Mouse (Mus musculus) hindbrain, embryonic 13.5 days (tissue): ENCODE data around the gene Appbp2. TPM values are rescaled to one million over a fixed set of nuclear protein-coding genes. Genes with fewer than 3 reads are reported as not detected.
A peak's percentile ranks its signal among the peaks of the same experiment; 100 is the strongest.

ENCODE experiments used
- ATAC-seq: fragments of 200-750 bp; cut with Nextera tagmentation; 2 replicates; pipeline ENCODE4 v1.8.0; 2017; ENCODE audit warnings: moderate TSS enrichment; ENCODE audit not compliant: low FRiP score
- H3K27ac ChIP-seq: fragments of 300-500 bp; sonication (generic); 2 replicates; pipeline ENCODE4 v1.5.1; 2015; ENCODE audit warnings: inconsistent platforms, mild to moderate bottlenecking, moderate library complexity
- H3K27me3 ChIP-seq: fragments of 300-500 bp; sonication (generic); 2 replicates; pipeline ENCODE4 v1.6.1; 2015; ENCODE audit warnings: mild to moderate bottlenecking, inconsistent platforms
- H3K36me3 ChIP-seq: fragments of 300-500 bp; sonication (generic); 2 replicates; pipeline ENCODE4 v1.6.1; 2015; ENCODE audit warnings: mild to moderate bottlenecking, inconsistent platforms
- H3K4me1 ChIP-seq: fragments of 300-500 bp; sonication (generic); replicated peaks from 2 replicates; pipeline ENCODE4 v1.6.1; 2015; ENCODE audit warnings: inconsistent platforms
- H3K4me2 ChIP-seq: fragments of 300-500 bp; sonication (generic); 2 replicates; pipeline ENCODE4 v1.6.1; 2015; ENCODE audit warnings: inconsistent platforms, mild to moderate bottlenecking, moderate library complexity
- H3K4me3 ChIP-seq: fragments of 300-500 bp; sonication (generic); 2 replicates; pipeline ENCODE4 v1.5.1; 2015; ENCODE audit warnings: mild to moderate bottlenecking, inconsistent platforms
- H3K9ac ChIP-seq: fragments of 300-500 bp; sonication (generic); 2 replicates; pipeline ENCODE4 v1.6.1; 2015; ENCODE audit warnings: mild to moderate bottlenecking, inconsistent platforms
- H3K9me3 ChIP-seq: fragments of 300-500 bp; sonication (generic); 2 replicates; pipeline ENCODE4 v1.6.1; 2016; ENCODE audit warnings: inconsistent platforms
- WGBS: fragments of 180-500 bp; shearing (Covaris S2); methylation state at CpG from one replicate; pipeline ENCODE4 v1.1.7; 2015; 5-methylcytosine and 5-hydroxymethylcytosine counted together
- polyA plus RNA-seq: library from polyadenylated mRNA; unstranded; fragments of >200 nt; fragmentation: Nextera tagmentation; extraction: Ambion mirVana; gene quantifications from 2 replicates; pipeline ENCODE4 v1.2.1, GENCODE M21; 2015

Gene Appbp2
- polyA plus RNA-seq, result 44.0 and 46.3 TPM in 2 replicates

DNA sequence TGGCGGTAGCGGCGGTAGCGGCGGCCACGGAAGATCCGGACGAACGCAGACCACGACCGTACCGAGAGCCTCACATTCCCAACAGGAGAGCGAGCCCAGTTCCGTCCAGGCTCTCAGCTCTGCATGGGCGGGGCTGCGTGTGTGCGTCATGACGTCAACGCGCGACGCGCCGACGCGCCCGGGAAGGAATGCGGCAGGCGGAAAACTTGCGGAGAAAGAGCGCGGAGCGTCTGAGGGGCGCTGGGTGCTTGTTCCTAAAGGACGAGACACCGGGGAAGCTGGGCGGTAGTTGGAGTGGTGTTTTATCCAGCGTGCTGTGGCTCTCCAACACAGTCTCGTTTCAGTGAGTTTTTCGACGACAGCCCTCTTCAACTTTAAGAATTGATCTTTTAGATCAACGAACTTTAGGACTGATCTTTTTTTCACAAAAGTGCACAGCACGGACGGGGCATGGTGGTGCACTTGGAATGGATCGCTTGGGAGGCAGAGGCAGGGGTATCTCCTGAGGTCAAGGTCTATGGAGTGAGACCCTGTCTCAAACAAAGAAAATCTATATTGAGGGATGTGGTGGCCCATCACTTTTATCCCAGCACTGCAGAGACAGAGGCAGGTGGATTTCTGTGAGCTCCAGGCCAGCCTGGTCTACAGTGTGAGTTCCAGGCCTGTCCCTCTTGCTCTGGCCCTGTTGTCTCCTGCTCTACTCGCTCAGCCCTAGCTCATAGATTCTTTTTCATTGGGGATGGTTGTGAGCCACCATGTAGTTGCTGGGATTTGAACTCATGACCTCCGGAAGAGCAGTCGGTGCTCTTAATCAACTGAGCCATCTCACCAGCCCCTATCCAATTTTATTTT lies at the start of gene Appbp2:
Gene Appbp2 (minus strand): TSS at position 141 of the 852 bp plus-strand sequence.
- Histone ChIP-seq H3K9me3 (no peaks in the 10 kb centered on the region), H3K36me3 (peaks cover 6% of the 10 kb centered on the region; the same call in 1 of the 2 replicates), H3K4me3 (peak within 1 kb of the TSS; percentile 96), H3K27me3 (no peaks in the 10 kb centered on the region), H3K4me1 (peaks cover 27% of the 10 kb centered on the region), H3K4me2 (peak within 1 kb of the TSS; percentile 83), H3K27ac (peak within 1 kb of the TSS; percentile 99), H3K9ac (peak within 1 kb of the TSS; percentile 97)
- ATAC-seq, result peak; percentile 99
- WGBS, result 5% methylated on average over 48 of the region's 48 CpGs

DNA sequence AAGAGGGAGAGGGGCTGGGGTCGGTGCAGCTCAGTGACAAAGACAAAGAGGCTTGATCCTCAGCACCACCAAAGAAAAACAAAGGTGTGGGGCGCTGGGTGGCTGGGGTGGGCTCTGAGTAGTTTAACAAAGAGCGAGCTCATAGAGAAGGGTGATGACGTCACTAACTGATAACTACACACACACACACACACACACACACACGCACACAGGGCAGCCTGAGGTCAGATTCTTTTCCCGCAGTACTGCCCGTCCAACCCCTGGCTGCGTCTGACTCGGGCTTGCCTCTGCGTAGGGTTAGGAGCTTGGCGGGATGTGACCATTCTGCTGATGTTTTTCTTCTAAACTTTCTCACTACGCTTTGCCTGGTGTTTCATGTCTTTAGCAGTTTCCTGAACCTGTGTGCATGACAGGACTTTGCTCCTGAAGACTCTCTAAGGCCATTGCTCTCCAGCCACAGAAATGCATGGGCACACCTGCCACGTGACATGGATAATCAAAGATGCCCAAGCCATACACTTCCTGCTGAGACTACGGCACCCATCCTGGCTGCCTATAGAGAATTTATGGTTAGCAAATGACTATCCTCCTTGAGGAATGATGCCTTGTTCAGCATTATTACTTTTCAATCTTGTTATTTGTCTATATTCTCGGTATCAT lies 46.4 kb upstream of the Appbp2 start:
- H3K27me3 ChIP-seq, result no peaks in the 10 kb centered on the region
- H3K4me1 ChIP-seq, result no peaks in the 10 kb centered on the region
- no peak for ATAC-seq
- H3K9me3 ChIP-seq, result no peaks in the 10 kb centered on the region
- no peak overlapping the region for H3K27ac ChIP-seq
- no peak overlapping the region for H3K9ac ChIP-seq
- no peaks in the 10 kb centered on the region for H3K36me3 ChIP-seq
- no peak overlapping the region for H3K4me3 ChIP-seq
- H3K4me2 ChIP-seq, result no peak overlapping the region
- WGBS, result 80% methylated on average over 15 of the region's 15 CpGs

- no peak overlapping the region for H3K27ac ChIP-seq
- no peaks in the 10 kb centered on the region for H3K27me3 ChIP-seq
- no peak overlapping the region for H3K4me3 ChIP-seq
- no peaks in the 10 kb centered on the region for H3K9me3 ChIP-seq
- no peak overlapping the region for H3K9ac ChIP-seq
- no peak overlapping the region for H3K4me2 ChIP-seq
- no peak for ATAC-seq
- WGBS, result 84% methylated on average over 1 of the region's 1 CpGs
- no peaks in the 10 kb centered on the region for H3K4me1 ChIP-seq
- H3K36me3 ChIP-seq, result no peaks in the 10 kb centered on the region
Observed at GRCm38 (mm10) chr11:85278175-85278574, 43.2 kb upstream of the Appbp2 start.

DNA sequence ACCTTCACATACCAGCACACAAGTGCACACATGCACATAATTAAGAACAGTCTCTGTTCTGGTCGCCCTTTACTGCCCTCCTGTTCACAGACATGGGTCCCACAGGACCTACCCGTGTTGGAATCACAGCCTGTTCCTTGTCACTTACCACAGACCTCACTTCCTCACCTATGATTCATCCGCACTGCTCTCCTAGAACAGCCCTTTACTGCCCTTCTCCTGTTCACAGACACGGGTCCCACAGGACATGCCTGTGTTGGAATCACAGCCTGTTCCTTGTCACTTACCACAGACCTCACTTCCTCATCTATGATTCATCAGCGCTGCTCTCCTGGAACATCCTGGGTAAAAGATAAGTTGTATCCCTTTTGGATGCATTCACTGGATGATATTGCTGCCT lies 42.7 kb upstream of the Appbp2 start:
- no peak overlapping the region for H3K27ac ChIP-seq
- WGBS, result 80% methylated on average over 5 of the region's 5 CpGs
- no peaks in the 10 kb centered on the region for H3K4me1 ChIP-seq
- no peak overlapping the region for H3K4me3 ChIP-seq
- H3K9me3 ChIP-seq, result no peaks in the 10 kb centered on the region
- H3K4me2 ChIP-seq, result no peak overlapping the region
- no peaks in the 10 kb centered on the region for H3K27me3 ChIP-seq
- no peak for ATAC-seq
- H3K9ac ChIP-seq, result no peak overlapping the region
- no peaks in the 10 kb centered on the region for H3K36me3 ChIP-seq

DNA sequence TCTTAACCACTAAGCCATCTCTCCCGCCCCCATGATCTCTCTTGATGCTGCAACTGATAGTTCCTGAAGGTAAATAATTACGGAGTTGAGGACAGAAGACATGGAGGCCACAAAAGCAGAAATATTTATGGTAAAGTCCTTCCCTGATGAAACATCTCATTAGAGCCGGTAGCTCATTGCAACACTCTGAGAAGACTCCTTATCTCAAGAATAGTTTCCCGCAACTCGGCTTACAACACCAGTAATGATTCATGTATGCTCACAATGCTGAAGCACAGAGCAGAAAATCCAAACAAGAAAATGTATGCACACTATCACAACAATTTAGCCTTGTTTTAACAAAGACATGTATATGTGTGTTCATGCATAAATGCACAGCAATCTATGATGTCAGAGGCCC lies 40.2 kb upstream of the Appbp2 start:
- WGBS, result 93% methylated on average over 5 of the region's 5 CpGs
- no peak overlapping the region for H3K9ac ChIP-seq
- no peaks in the 10 kb centered on the region for H3K4me1 ChIP-seq
- no peak overlapping the region for H3K27ac ChIP-seq
- no peak for ATAC-seq
- H3K36me3 ChIP-seq, result no peaks in the 10 kb centered on the region
- H3K9me3 ChIP-seq, result no peaks in the 10 kb centered on the region
- H3K27me3 ChIP-seq, result no peaks in the 10 kb centered on the region
- no peak overlapping the region for H3K4me2 ChIP-seq
- no peak overlapping the region for H3K4me3 ChIP-seq

GRCm38 (mm10) chr11:85273299-85273698 lies 38.4 kb upstream of the Appbp2 start:
- H3K9me3 ChIP-seq, result no peaks in the 10 kb centered on the region
- H3K4me2 ChIP-seq, result no peak overlapping the region
- H3K4me3 ChIP-seq, result no peak overlapping the region
- no peaks in the 10 kb centered on the region for H3K4me1 ChIP-seq
- no peak overlapping the region for H3K27ac ChIP-seq
- H3K36me3 ChIP-seq, result no peaks in the 10 kb centered on the region
- no peak for ATAC-seq
- H3K27me3 ChIP-seq, result no peaks in the 10 kb centered on the region
- WGBS, result 74% methylated on average over 6 of the region's 6 CpGs
- no peak overlapping the region for H3K9ac ChIP-seq

DNA sequence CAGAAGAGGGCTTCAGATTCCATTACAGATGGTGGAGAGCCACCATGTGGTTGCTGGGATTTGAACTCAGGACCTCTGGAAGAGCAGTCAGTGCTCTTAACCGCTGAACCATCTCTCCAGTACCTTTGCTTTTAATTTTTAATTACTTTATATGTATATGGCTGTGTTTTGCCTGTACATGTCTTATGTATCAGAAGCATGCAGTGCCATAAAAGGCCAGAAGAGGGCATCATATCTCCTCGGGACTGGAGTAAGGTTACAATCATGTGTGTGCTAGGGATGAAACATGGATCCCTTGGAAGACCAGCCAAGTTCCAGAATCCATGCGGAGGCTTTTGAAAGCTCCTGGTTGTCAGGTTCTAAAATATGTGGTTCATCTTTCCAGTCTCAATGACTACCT lies 35.7 kb upstream of the Appbp2 start:
- no peak overlapping the region for H3K4me2 ChIP-seq
- 57% methylated on average over 3 of the region's 3 CpGs for WGBS
- ATAC-seq, result no peak
- H3K36me3 ChIP-seq, result no peaks in the 10 kb centered on the region
- H3K9me3 ChIP-seq, result no peaks in the 10 kb centered on the region
- H3K27me3 ChIP-seq, result no peaks in the 10 kb centered on the region
- no peak overlapping the region for H3K4me3 ChIP-seq
- no peak overlapping the region for H3K9ac ChIP-seq
- no peak overlapping the region for H3K27ac ChIP-seq
- H3K4me1 ChIP-seq, result no peaks in the 10 kb centered on the region

DNA sequence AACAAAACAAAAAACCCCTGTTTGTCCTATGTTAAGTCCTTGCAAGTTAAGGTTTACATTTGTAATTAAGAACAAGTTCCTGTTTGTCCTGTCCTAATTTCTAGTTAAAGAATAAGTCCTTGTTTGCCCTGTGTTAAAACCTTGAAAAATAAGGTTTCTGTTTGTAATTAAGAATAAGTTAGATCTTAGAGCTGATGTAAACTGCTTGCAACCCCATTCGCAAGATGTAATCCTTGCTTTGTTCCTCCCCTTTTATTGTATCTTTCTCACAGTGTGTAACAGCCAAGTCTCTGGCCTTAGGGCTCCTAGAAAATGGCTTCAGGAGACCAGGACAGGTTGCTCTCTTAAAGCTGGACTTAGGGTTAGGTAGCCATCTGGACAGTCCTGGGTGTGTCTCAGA lies 32.5 kb upstream of the Appbp2 start:
- H3K36me3 ChIP-seq, result no peaks in the 10 kb centered on the region
- no peak overlapping the region for H3K27ac ChIP-seq
- no peak for ATAC-seq
- no peak overlapping the region for H3K4me3 ChIP-seq
- no peaks in the 10 kb centered on the region for H3K4me1 ChIP-seq
- no peaks in the 10 kb centered on the region for H3K27me3 ChIP-seq
- no peak overlapping the region for H3K9ac ChIP-seq
- H3K4me2 ChIP-seq, result no peak overlapping the region
- H3K9me3 ChIP-seq, result no peaks in the 10 kb centered on the region
- whole genome bisulfite sequencing, result 91% methylated on average over 1 of the region's 1 CpGs

DNA sequence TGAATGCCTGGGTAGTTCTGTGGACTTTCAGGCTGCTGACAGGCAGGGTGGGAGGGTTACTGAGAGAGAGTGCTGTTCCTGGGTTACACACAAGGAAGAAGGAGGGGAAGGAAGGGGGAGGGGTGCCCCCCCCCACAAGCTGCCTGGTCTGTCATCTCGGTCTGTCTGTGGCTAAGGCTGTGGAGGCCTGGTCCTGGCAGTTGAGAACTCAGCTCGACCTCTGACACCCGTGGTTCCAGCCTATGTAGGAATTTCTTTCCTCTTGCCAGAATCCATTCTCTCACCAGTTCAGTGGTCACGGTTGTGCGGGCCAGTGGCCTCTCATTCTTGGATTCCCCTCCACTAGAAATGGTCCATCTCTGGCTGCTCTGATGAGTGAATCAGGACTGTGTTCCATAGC lies 29.7 kb upstream of the Appbp2 start:
- Histone ChIP-seq H3K36me3 (no peaks in the 10 kb centered on the region), H3K9ac (no peak overlapping the region), H3K4me3 (no peak overlapping the region), H3K4me2 (no peak overlapping the region), H3K27me3 (no peaks in the 10 kb centered on the region), H3K9me3 (no peaks in the 10 kb centered on the region), H3K27ac (no peak overlapping the region), H3K4me1 (no peaks in the 10 kb centered on the region)
- no peak for ATAC-seq
- 50% methylated on average over 5 of the region's 5 CpGs for WGBS

- Histone ChIP-seq H3K9me3 (no peaks in the 10 kb centered on the region), H3K36me3 (no peaks in the 10 kb centered on the region), H3K27ac (no peak overlapping the region), H3K4me1 (no peaks in the 10 kb centered on the region), H3K4me3 (no peak overlapping the region), H3K4me2 (no peak overlapping the region), H3K27me3 (no peaks in the 10 kb centered on the region), H3K9ac (no peak overlapping the region)
- ATAC-seq, result no peak
- 37% methylated on average over 7 of the region's 7 CpGs for WGBS
Observed at GRCm38 (mm10) chr11:85261192-85261591, 26.3 kb upstream of the Appbp2 start.

- no peak for ATAC-seq
- Histone ChIP-seq H3K4me1 (no peaks in the 10 kb centered on the region), H3K4me3 (no peak overlapping the region), H3K4me2 (no peak overlapping the region), H3K27me3 (no peaks in the 10 kb centered on the region), H3K9me3 (no peaks in the 10 kb centered on the region), H3K27ac (no peak overlapping the region), H3K36me3 (no peaks in the 10 kb centered on the region), H3K9ac (no peak overlapping the region)
- 87% methylated on average over 11 of the region's 11 CpGs for WGBS
Observed at GRCm38 (mm10) chr11:85258966-85259365, 24.0 kb upstream of the Appbp2 start.

DNA sequence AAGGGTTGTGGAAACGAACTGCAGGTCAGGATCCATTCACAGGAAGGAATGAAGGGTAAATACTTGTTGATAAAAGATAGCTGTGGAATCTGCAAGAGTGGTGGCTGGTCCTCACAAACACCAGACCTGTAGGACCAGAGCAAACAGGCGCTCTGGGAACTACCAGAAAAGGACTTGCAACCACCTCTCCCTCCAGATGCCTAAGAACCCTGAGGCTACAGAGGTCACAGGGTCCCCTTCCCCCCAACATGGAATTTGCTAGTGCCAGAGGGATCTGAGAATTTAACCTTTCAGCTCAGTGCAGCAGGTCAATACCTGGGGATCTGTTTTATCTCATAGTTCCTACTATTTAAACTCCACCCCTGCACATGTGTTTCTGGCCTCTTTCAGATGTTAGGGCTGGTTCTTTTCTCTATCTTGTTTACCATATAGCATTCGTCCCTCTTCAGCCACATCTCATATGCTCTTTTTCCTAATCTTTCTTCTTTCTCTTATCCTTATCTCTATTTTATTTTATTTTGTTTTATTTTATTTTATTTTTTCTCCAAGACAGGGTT lies 20.6 kb upstream of the Appbp2 start:
- Histone ChIP-seq H3K27me3 (no peaks in the 10 kb centered on the region), H3K9ac (no peak overlapping the region), H3K9me3 (no peaks in the 10 kb centered on the region), H3K27ac (no peak overlapping the region), H3K4me2 (no peak overlapping the region), H3K36me3 (no peaks in the 10 kb centered on the region), H3K4me3 (no peak overlapping the region), H3K4me1 (no peaks in the 10 kb centered on the region)
- ATAC-seq, result no peak
- 77% methylated on average over 3 of the region's 3 CpGs for WGBS
